Mouse (Mus musculus): ENCODE data around the gene Inpp5k. TPM values are rescaled to one million over a fixed set of nuclear protein-coding genes. Genes with fewer than 3 reads are reported as not detected.
A peak's percentile ranks its signal among the peaks of the same experiment; 100 is the strongest.

Inpp5k gene
- polyA plus RNA-seq, 2 experiments from 2014 or later, result 109 to 120 TPM

DNA sequence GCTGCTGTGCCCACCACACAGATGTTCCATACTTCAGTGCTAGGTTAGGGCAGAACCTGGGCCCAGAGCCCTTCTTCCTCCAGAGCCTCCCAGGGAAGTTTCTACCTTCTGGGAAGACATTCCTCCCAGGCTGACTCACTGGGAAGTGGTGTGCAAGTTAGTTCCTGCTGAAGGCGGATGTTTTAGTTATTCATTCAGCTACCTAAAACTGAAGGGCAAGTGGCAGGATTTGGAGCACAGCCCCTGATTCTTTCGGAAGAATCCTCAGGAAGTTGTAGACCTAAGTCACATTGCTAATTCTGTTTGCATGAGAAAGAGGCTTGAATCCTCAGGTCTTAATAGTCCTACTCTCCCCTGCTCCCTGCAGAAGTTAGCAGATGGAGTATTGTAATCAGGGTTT, 9.4 kb upstream of the Inpp5k start:
- ATAC-seq, result no peak

GRCm38 (mm10) chr11:75622588-75623329, 8.0 kb upstream of the Inpp5k start:
- no peak for ATAC-seq

- no peak for ATAC-seq
Observed at GRCm38 (mm10) chr11:75624102-75624554, 6.7 kb upstream of the Inpp5k start.

GRCm38 (mm10) chr11:75625820-75626219, 5.0 kb upstream of the Inpp5k start:
- ATAC-seq, result no peak

- ATAC-seq, result no peak
Observed at GRCm38 (mm10) chr11:75630098-75630497, 690 bp upstream of the Inpp5k start.

DNA sequence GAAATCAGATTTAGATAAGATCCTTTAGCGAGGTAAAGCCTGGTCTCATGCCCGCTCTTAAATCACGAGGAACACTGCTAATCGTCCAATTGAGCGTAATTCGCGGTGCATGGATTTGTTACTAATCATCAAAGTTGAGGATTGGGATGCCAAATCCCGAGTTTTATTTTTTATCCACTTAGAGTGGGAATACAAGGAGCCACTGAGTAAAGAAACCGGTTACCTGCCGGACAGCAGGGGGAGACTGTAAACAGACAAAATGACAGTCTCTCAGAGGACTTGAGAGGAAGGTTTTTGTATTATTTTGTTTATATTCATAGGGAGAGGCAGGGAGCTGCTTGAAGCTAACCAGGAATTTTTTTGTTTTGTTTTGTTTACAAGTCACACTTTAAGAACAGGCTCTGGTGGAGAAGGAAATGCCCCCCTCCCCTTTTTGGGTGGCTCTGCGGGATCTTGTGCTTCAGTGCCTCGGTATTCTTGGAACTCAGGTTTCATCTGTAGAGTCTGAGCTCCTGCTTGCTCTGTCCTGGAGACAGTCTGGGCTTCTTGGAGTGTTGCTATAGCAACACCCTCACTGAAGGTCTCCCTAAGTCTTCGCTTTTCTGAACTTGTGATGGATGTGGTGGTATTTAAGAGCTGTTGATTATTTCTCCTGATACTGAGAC, 905 bp downstream of the Inpp5k start:
- ATAC-seq, result no peak

DNA sequence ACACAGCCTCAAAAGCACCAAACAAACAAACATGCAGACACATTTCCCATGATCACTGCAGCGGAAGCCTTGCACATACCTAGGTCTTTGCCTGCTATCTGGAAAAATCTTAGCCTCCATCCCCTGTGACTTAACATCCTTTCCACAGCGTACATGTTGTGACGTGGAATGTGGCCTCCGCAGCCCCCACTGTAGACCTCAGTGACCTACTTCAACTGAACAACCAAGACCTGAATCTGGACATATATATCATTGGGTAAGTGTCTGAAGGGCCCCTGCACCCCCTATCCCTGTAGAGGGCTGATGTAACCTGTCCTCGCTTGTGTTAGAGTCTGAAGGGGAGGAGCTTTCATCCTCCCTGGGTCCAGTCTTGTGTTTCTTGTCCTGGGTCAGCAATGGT, 2.1 kb downstream of the Inpp5k start:
- no peak for ATAC-seq

DNA sequence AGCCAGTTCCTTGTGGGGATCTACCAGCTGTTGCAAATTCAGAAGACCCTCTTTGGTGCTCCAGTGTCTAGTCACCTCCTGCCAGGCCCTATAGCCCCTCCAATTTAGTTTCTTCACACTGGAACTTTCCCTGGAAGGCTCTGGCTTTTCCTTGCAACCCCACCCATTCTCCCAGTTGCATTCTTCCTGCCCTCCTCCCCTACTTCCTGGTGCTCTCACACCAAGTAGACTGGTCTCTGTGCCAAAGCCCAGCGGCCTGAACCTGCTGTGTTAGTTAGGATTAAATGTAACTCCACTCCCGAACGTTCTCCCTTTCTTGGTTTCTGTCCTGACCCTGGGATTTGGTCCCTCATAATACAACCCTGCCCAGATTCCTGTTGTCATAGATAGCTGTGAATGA, 4.0 kb downstream of the Inpp5k start:
- ATAC-seq, result no peak

DNA sequence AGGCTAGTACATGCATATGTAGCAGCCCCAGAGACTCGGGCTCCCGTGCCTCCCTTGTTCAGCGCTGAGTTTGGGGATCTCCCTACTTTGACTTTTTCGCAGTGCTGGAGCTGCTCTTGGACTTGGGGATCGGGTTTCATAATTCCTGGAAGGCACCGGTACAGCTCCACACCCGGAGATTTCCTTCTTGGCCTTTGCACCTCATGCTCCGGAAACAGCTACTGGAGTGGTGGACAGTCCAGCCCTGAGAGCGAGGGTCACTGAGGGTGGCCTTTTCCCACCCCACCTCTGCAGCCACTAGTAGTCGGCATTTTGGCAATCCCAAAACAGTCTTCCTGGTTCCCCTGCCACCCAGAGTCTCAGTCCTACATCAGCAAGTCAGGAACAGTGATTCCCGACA, 4.5 kb downstream of the Inpp5k start:
- ATAC-seq, result no peak

DNA sequence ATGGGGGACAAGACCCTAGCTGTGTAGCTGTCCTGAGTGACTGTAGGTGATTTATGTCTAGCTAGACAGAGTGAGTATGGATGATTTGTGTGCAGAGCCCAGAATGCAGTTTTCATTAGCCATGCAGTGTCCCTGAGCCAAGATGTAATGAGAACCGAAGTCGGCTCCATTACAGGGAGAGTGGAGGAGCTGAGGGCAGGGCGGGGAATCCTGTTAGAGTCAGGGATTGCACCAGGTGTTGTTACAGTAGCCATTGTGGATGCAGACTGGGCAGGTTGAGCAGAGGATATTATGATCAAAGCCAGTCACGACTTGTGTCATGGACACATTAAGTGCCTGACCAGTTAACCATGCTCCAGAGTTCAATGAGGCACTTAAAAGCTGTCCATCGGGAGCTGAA, 12.5 kb downstream of the Inpp5k start:
- ATAC-seq, result no peak

DNA sequence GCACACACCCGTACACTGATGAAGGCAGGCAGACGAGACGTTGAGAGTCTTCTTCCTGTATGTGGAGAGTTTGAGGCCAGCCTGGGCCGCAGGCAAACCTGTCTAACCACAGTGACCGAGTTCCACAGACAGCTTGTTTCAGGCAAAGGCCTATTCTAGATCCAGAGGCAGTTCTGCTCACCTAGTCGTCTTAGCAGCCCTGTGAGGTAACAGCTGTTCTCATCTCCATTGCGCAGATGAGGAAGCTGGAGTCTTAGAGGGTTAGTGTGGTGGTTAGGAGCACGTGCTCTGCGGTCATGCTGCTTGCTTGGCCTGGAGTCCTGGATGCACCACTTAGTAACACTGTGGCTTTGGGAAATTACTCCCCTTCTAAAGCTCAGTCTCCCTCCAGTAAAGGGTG, 13.9 kb downstream of the Inpp5k start:
- no peak for ATAC-seq

- ATAC-seq, result no peak
Observed at GRCm38 (mm10) chr11:75647681-75648211, 17.0 kb downstream of the Inpp5k start.

- no peak for ATAC-seq
Observed at GRCm38 (mm10) chr11:75649155-75649561, 18.4 kb downstream of the Inpp5k start.

GRCm38 (mm10) chr11:75650311-75650710, 19.5 kb downstream of the Inpp5k start, which contains the start of gene Myo1c:
Gene Myo1c, plus strand, starts transcription at chr11:75650504.
- ATAC-seq, result no peak

DNA sequence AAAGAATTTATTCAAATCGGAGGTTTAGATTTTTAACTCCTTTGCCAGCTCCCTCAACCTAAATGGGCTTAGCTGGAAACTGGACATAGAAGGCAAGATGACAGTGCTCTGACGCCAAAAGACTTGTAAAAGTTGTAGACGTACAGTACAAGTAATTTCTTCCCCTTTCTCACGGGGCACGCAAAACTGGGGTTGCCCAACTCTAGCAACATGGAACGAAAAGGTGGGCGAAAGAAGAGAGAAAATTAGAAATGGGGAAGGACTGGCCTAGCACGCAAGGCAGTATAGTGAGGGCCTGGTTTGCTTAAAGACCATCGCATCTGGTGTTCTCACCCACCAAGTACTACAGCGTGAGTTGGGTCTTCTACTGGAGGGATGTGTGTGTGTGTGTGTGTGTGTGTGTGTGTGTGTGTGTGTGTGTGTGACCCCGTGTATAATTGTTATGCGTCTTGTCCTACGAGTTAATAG, 20.2 kb downstream of the Inpp5k start:
- ATAC-seq, result no peak

- ATAC-seq, result peak; percentile 67
Observed at GRCm38 (mm10) chr11:75651426-75652221, 20.8 kb downstream of the Inpp5k start.

- ATAC-seq, result no peak
Observed at GRCm38 (mm10) chr11:75652222-75652941, 21.6 kb downstream of the Inpp5k start.

- ATAC-seq, result no peak
Observed at GRCm38 (mm10) chr11:75652942-75653684, 22.3 kb downstream of the Inpp5k start.

DNA sequence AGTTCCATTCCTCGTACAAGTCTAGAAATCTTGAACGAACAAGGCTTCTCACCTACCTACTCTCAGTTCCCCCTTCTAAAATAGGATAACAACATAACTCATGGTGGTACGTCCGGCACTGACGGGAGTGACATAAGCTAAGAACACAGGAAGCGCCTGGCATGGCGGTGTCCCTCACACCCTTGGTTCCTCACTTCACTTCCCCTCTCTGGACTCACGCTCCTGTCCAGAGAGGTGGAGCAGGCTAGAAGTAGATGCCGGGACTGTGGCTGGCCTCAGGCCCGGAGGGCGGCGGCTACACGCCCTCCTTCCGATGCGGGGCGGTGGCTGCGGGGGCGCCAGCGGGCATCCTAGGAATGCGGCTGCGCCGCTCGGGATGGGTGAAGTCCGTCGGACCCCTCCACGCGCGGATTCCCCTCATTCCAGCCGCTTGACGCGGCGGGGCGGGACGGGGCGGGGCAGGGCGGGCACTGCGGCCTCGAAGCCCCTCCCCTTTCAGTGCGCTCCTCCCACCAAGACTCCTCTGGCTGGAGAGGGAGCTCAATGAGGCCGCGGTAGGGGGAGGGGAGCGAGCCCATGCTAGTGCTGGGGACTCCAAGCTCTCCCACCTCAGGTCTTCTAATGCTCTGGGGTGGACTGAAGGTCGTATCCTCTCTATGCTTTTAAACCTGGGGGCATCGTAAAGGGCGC, 23.1 kb downstream of the Inpp5k start:
- ATAC-seq, result peak; percentile 19

- ATAC-seq, result peak; percentile 13
Observed at GRCm38 (mm10) chr11:75654471-75655390, 23.9 kb downstream of the Inpp5k start.

Data from activated CD4-positive, CD25-positive, alpha-beta regulatory T cell, adult 4 months (primary cell).